Mouse (Mus musculus) spleen, embryonic (tissue): ENCODE results near the gene Gm17359.

ENCODE experiments used
- CTCF ChIA-PET: fragments of 350-600 bp; sonication (Branson Sonifier 250); formaldehyde crosslinking; loops from one replicate; lab custom pipeline; 2022; lab: Charles Lee

The Gm17359 gene

GRCm38 (mm10) chr3:79469440-79469839 lies 133.0 kb downstream of the Gm17359 start:
- CTCF ChIA-PET = no interaction called here

DNA sequence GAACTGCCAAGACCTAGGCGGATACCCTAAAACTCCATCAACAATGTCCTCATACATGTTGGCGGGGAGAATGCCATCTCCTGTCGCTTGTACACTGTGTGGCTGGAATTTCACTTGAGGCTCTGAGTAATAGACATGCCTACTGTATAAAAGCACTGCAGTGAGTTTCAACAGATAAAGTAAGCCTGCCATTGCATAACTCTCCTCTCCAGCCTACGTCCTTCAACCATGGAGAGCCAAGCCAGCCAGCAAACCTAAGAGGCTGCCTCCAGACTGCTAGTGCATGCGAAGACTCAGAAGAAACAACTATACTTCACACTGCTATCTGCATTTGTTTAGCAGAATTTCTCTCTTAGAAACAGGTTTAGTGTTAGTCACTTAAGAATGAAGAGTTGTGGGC lies 135.9 kb downstream of the Gm17359 start:
- CTCF ChIA-PET = no interaction called here

- CTCF ChIA-PET = no interaction called here
Measured at GRCm38 (mm10) chr3:79474911-79475310, 138.4 kb downstream of the Gm17359 start.

- CTCF ChIA-PET = no interaction called here
Measured at GRCm38 (mm10) chr3:79475980-79476379, 139.5 kb downstream of the Gm17359 start.

DNA sequence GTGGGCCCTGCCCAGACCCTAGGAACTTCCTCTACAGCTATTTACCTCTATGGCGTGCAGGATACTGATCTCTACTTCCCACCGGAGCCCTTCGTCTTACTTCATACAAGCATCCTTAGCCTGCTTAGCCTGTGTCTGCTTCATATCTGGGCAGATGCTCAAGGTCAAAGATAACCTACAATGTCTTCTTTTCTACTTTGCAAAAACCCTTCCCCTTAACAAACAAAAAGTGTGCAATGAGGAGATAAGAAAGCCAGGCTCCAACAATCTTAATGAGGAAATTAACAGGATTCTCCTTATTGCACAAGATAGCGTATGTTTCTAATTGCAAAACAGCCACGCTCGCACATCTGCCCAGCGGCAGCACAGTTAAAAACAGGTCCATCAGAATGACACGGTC lies 141.9 kb downstream of the Gm17359 start:
- CTCF ChIA-PET = interaction anchor here (0.6 kb wide), 1 partner anchor 193 kb away, joined by 3 read pairs; no protein-coding TSS in a partner anchor

- CTCF ChIA-PET = interaction anchor here (0.6 kb wide), 1 partner anchor 194 kb away, joined by 3 read pairs; no protein-coding TSS in a partner anchor
Measured at GRCm38 (mm10) chr3:79478880-79479279, 142.4 kb downstream of the Gm17359 start.

DNA sequence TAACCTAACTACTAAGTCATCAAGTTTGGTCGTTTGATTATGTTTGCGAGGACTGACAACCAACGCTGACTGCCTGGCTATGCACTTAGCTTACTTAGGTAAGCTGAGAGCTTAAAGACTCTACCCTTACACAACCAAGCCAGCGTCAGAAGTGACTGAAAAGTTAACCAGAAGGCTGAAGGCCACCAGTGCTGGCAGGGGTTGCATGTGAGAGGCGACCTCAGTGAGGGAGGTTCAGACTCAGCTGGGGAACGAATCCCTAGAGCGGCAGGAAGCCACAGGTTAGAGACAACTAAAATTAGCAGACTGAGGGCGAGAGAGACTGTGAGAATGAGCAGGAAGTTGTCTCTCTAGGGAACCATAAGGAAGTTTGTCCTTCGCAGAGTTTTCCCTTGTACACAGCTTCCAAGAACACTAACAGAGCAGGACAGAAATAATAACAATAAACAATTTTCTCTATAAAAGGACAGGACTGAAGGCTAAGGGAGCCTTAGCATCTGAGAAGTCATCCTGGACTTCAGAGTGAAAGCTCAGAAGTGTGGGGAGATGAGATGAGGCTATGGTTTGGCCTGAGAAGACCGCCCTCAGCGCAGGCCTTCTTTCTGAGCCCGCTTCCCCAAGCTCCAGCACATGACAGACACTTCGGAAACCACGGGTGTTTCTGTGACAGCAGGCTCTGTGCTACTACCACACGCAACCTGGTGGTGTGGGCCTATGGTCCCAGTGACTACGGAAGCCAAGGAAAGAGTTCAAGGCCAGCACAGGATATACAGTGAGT lies 148.0 kb downstream of the Gm17359 start:
- CTCF ChIA-PET = no interaction called here

GRCm38 (mm10) chr3:79488025-79488424 lies 151.6 kb downstream of the Gm17359 start:
- CTCF ChIA-PET = no interaction called here

DNA sequence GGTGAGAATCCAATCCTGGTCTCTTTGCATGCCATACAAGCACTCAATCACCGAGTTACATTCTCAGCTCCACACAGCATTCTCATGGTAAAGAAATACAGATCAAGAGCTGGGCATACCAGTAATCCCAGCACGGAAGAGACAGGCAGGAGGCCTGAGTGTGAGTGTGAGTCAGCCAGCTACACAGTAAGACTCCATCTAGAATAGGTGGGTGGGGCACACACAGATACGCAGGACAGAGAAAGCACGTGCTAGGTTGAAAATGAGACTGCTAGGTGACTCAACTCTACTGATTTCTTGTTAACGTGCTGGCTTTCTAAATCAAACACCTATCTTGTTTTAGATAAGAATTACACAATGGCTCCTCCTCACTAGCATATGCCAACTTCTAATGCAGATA lies 153.6 kb downstream of the Gm17359 start:
- CTCF ChIA-PET = interaction anchor here (0.6 to 0.7 kb wide), 2 partner anchors 18 to 53 kb away, joined by 5 to 10 read pairs; no protein-coding TSS in a partner anchor

DNA sequence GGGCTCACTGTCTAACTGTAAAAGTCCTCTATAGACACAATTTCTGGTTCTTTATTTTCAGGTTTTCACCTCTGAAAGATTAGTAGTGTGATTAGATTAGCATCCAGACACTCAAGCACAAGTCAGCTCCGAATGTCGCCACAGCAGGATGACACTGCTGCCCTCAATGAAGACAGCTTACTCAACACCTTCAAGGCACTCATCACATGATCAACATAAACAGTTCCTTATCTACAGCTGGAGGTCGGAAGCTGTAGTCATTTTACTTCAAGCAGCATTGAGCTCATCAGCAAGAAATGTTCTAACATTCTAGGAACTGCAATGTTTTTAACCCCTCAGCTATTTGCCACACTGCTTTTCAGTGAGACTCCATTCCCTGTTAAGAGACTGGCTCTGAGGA lies 155.2 kb downstream of the Gm17359 start:
- CTCF ChIA-PET = no interaction called here

GRCm38 (mm10) chr3:79493064-79493463 lies 156.6 kb downstream of the Gm17359 start:
- CTCF ChIA-PET = no interaction called here

DNA sequence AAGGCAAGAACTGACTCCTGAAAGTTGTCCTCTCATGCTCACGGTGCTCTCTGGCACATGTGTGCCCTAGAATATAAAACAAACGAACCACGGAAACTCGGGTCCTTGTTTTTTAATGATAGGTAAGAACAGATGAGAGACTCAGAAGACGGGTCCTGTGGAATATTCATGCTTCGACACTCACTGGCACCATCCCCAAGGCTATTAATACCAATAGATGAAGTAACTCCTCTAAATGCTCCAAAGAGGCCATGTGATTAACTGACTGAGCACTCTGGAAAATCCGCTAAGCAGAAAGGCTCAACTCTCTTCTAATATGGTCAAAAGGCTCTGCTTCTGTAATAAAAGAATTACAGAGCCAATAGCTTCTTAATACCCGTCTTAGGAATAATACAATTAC lies 157.6 kb downstream of the Gm17359 start:
- CTCF ChIA-PET = no interaction called here

DNA sequence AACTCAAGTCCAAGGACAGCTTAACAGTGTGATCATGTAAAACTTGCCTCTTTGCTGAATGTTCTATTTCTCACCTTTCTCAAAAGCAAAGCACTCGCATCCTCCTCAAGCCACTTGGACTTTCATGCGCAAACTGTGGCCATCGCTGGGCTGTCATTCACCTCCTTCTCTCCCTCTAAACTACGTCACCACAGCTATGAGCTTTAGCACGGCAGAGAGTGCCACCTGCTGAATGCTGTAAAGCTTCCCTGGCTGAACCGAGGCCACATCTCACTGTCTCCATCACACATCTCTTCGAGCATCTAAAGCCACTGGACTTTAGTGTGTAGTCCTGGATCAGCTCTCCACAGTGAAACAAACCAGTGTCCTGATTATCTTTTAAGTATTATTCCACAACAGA lies 158.7 kb downstream of the Gm17359 start:
- CTCF ChIA-PET = no interaction called here

DNA sequence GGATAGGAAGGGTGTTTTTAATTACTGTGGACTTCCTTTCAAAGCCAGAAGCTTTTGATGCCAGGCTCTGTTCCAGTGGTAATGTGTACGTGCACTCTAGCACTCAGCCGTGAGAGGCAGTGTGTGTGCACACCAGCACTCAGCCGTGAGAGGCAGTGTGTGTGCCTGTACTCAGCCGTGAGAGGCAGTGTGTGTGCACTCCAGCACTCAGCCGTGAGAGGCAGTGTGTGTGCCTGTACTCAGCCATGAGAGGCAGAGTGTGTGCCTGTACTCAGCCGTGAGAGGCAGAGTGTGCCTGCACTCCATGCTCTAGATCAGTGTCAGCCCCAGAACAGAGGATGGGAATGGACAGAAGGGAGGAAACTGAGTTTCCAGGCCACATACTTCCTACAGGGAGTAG lies 160.2 kb downstream of the Gm17359 start:
- CTCF ChIA-PET = interaction anchor here (0.7 kb wide), 1 partner anchor 580 kb away, joined by 5 read pairs; no protein-coding TSS in a partner anchor

- CTCF ChIA-PET = interaction anchor here (0.7 kb wide), 1 partner anchor 30 kb away, joined by 3 read pairs; no protein-coding TSS in a partner anchor
Measured at GRCm38 (mm10) chr3:79500279-79500678, 163.8 kb downstream of the Gm17359 start.

- CTCF ChIA-PET = interaction anchor here (0.7 kb wide), 1 partner anchor 29 kb away, joined by 3 read pairs; no protein-coding TSS in a partner anchor
Measured at GRCm38 (mm10) chr3:79501166-79501728, 164.8 kb downstream of the Gm17359 start.
